Mouse (Mus musculus) midbrain, postnatal 0 days (tissue): ENCODE data around the gene Kat7. TPM values are rescaled to one million over a fixed set of nuclear protein-coding genes. Genes with fewer than 3 reads are reported as not detected.

Source experiments
- ATAC-seq: fragments of 200-750 bp; cut with Nextera tagmentation; 2 replicates; pipeline ENCODE4 v1.8.0; 2017; ENCODE audit warnings: moderate number of reproducible peaks, mild to moderate bottlenecking, moderate TSS enrichment, moderate library complexity; ENCODE audit not compliant: low FRiP score
- DNase-seq: peaks from one replicate; pipeline ENCODE4 v3.0.0-alpha.2; 2015; ENCODE audit warnings: low spot score
- H3K27ac ChIP-seq: fragments of 300-500 bp; sonication (generic); 2 replicates; pipeline ENCODE4 v1.5.1; 2014; ENCODE audit warnings: low read depth, mild to moderate bottlenecking, low read length, mixed read lengths
- H3K27me3 ChIP-seq: fragments of 300-500 bp; sonication (generic); 2 replicates; pipeline ENCODE4 v1.6.1; 2014; ENCODE audit warnings: low read length, control low read depth, mixed read lengths; ENCODE audit not compliant: insufficient read depth
- H3K36me3 ChIP-seq: fragments of 300-500 bp; sonication (generic); 2 replicates; pipeline ENCODE4 v1.6.1; 2014; ENCODE audit warnings: low read length, control low read depth, mixed read lengths; ENCODE audit not compliant: insufficient read depth
- H3K4me1 ChIP-seq: fragments of 300-500 bp; sonication (generic); 2 replicates; pipeline ENCODE4 v1.6.1; 2014; ENCODE audit warnings: mild to moderate bottlenecking, control low read depth, antibody characterized with exemption, low read length, mixed read lengths; ENCODE audit not compliant: insufficient read depth
- H3K4me2 ChIP-seq: fragments of 300-500 bp; sonication (generic); 2 replicates; pipeline ENCODE4 v1.6.1; 2014; ENCODE audit warnings: low read depth, mild to moderate bottlenecking, low read length, mixed read lengths; ENCODE audit not compliant: poor library complexity, severe bottlenecking
- H3K4me3 ChIP-seq: fragments of 300-500 bp; sonication (generic); 2 replicates; pipeline ENCODE4 v1.5.1; 2014; ENCODE audit warnings: low read depth, mild to moderate bottlenecking, low read length, moderate library complexity
- H3K9ac ChIP-seq: fragments of 300-500 bp; sonication (generic); replicated peaks from 2 replicates; pipeline ENCODE4 v1.6.1; 2014; ENCODE audit warnings: mild to moderate bottlenecking, low read length, moderate library complexity, mixed read lengths; ENCODE audit not compliant: poor library complexity, severe bottlenecking
- H3K9me3 ChIP-seq: fragments of 300-500 bp; sonication (generic); 2 replicates; pipeline ENCODE4 v1.6.1; 2016; ENCODE audit warnings: low read length, control low read depth
- CTCF ChIP-seq: IDR thresholded peaks from 2 replicates; pipeline ENCODE4 v1.5.1; 2016; ENCODE audit warnings: antibody characterized with exemption, mild to moderate bottlenecking
- WGBS: fragments of 180-500 bp; shearing (Covaris S2); extraction: QIAGEN DNeasy Blood & Tissue Kit; methylation state at CpG from one replicate; pipeline ENCODE4 v1.1.7; 2014; 5-methylcytosine and 5-hydroxymethylcytosine counted together
- polyA plus RNA-seq: library from polyadenylated mRNA; unstranded; fragments of >200 nt; fragmentation: Nextera tagmentation; extraction: Ambion mirVana; gene quantifications from 2 replicates; pipeline ENCODE4 v1.2.1, GENCODE M21; 2015
- total RNA-seq: library from RNA; depleted of rRNA; stranded (reverse); fragments of >200 nt; gene quantifications from 2 replicates; pipeline ENCODE4 v1.2.3, GENCODE M21; 2014

The Kat7 gene
- total and polyA plus RNA-seq, 2 experiments from 2014 or later = 72.5 to 72.7 TPM

DNA sequence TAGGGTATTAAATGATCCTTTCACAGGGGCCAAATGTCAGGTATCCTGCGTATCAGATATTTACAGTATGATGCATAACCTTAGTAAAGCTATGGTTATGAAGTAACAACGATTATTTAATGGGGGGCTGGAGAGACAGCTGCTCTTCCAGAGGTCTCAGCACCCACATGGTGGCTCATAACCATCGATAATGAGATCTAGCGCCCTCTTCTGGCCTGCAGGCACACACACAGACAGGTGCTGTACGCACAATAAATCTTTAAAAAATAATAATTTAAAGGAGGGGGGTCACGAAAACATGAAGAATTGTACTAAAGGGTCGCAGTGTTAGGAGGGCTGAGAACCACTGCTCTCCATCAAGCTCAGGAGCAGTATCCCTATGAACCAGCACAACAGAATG is 4.4 kb downstream of the Kat7 start:
- DNase-seq = no peak
- Histone ChIP-seq H3K4me2 (no peak overlapping the region), H3K9ac (no peak overlapping the region), H3K9me3 (no peaks in the 10 kb centered on the region), H3K36me3 (peaks cover 14% of the 10 kb centered on the region), H3K27me3 (no peaks in the 10 kb centered on the region), H3K4me1 (no peaks in the 10 kb centered on the region), H3K27ac (no peak overlapping the region), H3K4me3 (no peak overlapping the region)
- no peak for ATAC-seq
- 94% methylated on average over 7 of the region's 7 CpGs for WGBS
- TF ChIP-seq CTCF = no peak; the same call in 1 of the 2 replicates

DNA sequence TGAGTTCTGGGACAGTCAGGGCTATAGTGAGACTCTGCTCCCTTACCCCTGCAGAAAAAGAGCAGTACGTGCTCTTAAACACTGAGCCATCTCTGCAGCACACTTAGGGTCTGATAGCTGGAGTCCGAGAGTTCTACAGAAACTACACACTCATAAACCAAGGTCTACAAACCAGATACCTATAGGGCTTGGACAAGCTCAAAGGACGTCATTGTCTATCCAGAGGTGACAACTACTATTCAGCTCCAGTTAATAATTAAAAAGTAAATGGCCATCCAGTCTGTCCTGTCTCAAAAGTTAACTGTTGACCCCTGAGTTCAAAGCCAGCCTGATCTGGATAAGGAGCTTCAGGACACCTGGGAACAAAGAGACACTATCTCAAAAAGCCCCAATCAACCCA is 8.3 kb downstream of the Kat7 start:
- H3K36me3 ChIP-seq = peaks cover 31% of the 10 kb centered on the region
- WGBS = 95% methylated on average over 3 of the region's 3 CpGs

DNA sequence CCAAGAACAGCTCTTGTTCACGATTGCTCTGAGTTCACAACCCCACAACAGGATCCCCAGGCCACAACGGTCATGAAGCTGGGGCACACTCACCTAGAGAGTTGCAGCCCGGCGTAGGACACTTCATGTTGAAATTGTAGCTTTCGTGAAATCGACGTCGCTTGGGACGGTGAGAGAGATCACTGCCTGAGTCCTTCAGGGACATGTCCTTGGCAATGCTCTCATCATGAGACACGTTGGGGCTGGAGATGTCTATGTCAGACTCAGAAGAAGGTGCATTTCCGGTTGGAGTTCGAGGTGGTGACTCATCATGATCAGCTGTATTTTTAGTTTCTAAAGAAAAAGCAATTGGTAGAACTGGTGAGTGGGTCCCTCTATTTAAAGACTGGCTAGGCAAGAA is 10.2 kb downstream of the Kat7 start:
- H3K36me3 ChIP-seq = peaks cover 31% of the 10 kb centered on the region
- no peak overlapping the region for H3K9ac ChIP-seq
- no peak for DNase-seq
- no peaks in the 10 kb centered on the region for H3K9me3 ChIP-seq
- no peak for ATAC-seq
- no peak overlapping the region for H3K27ac ChIP-seq
- H3K27me3 ChIP-seq = no peaks in the 10 kb centered on the region
- no peak overlapping the region for H3K4me2 ChIP-seq
- H3K4me3 ChIP-seq = no peak overlapping the region
- TF ChIP-seq CTCF = no peak
- WGBS = 94% methylated on average over 12 of the region's 12 CpGs
- H3K4me1 ChIP-seq = no peaks in the 10 kb centered on the region

More for the DNA sequence above, 8.3 kb downstream of the Kat7 start:
- TF ChIP-seq CTCF = no peak
- H3K27me3 ChIP-seq = no peaks in the 10 kb centered on the region
- DNase-seq (no peak), ATAC-seq (no peak)
- no peaks in the 10 kb centered on the region for H3K4me1 ChIP-seq
- no peak overlapping the region for H3K4me3 ChIP-seq
- H3K9me3 ChIP-seq = no peaks in the 10 kb centered on the region
- H3K9ac ChIP-seq = no peak overlapping the region
- no peak overlapping the region for H3K4me2 ChIP-seq
- no peak overlapping the region for H3K27ac ChIP-seq

DNA sequence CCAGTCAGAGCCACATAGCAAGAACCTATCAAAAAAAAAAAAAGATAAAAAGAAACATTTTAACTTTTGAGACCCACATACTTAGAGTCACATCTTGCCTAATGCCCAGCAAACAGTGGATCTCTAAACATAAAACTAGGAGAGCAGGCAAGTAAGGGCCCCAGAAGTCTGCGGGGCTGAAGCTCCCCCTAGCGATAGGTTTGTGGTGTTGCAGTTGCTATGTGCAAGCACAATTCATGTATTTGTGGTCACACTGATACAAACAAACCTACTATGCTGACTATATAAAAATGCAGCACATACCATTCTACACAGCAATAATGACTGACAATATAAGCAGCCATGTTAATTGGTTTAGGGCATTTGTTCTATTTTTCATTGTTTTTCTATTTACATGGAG is 11.9 kb downstream of the Kat7 start:
- peak; percentile 82 for TF ChIP-seq CTCF
- H3K36me3 ChIP-seq = peaks cover 45% of the 10 kb centered on the region
- no peak overlapping the region for H3K4me2 ChIP-seq
- 10% methylated on average over 2 of the region's 2 CpGs for WGBS
- H3K27ac ChIP-seq = no peak overlapping the region
- no peak overlapping the region for H3K9ac ChIP-seq
- H3K4me1 ChIP-seq = no peaks in the 10 kb centered on the region
- no peaks in the 10 kb centered on the region for H3K27me3 ChIP-seq
- ATAC-seq (no peak), DNase-seq (peak; percentile 19)
- H3K9me3 ChIP-seq = no peaks in the 10 kb centered on the region
- H3K4me3 ChIP-seq = no peak overlapping the region

DNA sequence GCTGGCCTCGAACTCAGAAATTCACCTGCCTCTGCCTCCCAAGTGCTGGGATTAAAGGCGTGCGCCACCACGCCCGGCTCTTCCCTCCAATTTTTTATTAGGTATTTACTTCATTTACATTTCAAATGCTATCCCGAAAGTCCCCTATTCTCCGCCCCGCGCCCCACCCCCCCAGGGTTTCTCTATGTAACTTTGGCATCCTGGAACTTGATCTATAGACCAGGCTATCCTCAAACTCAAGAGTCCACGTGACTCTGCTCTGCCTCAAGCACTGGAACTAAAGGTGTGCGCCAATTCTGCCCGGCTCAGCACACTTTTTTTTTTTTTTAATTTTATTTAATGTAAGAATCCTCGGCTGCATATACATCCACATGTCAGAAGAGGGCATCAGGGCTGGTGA is 14.3 kb downstream of the Kat7 start:
- ATAC-seq = no peak
- Histone ChIP-seq H3K36me3 (peaks cover 45% of the 10 kb centered on the region), H3K27me3 (no peaks in the 10 kb centered on the region), H3K27ac (no peak overlapping the region), H3K4me1 (no peaks in the 10 kb centered on the region), H3K9ac (no peak overlapping the region), H3K4me3 (no peak overlapping the region), H3K9me3 (no peaks in the 10 kb centered on the region), H3K4me2 (no peak overlapping the region)
- 93% methylated on average over 13 of the region's 13 CpGs for WGBS
- TF ChIP-seq CTCF = no peak
- DNase-seq = no peak

DNA sequence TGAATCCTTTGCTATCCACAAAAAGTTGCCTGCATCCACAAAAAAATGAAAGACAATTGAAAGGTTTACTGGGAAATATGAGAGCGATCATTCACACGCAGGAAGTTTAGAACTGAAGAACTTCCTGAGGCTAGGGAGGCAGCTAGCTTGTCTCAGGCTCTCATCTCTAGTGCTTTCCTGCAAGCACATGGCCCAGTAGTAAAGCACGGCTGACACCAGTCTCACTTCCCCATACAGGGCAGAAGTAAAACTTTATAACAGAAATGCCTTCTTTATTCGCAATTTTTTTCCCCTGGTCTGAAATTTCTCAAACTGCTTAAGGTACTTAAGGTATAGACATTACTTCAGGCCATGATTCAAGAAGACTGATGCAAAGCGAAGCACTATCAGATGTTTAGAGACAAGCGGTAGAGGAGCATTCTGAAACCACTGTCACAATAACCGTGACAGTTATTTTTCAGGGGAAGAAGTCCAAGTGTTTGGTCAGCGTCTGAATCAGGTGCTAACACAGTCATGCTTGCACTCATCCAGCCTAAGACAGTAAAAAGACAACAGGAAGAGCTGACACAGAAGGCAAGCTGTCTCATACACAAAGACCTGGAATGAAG is 16.9 kb downstream of the Kat7 start:
- Histone ChIP-seq H3K9ac (no peak overlapping the region), H3K4me3 (no peak overlapping the region), H3K9me3 (no peaks in the 10 kb centered on the region), H3K4me2 (no peak overlapping the region), H3K36me3 (peaks cover 42% of the 10 kb centered on the region), H3K27me3 (no peaks in the 10 kb centered on the region), H3K4me1 (no peaks in the 10 kb centered on the region), H3K27ac (no peak overlapping the region)
- ATAC-seq (no peak), DNase-seq (no peak)
- 89% methylated on average over 8 of the region's 8 CpGs for WGBS
- no peak for TF ChIP-seq CTCF
